Mouse (Mus musculus) CH12.LX (cell line): Measurements from ENCODE around the gene Cd59a. TPM values are rescaled to one million over a fixed set of nuclear protein-coding genes. Genes with fewer than 3 reads are reported as not detected.

Experiments used
- DNase-seq: peaks from one replicate; pipeline ENCODE4 v3.0.0-alpha.2; 2013; ENCODE audit errors: extremely low read depth
- H3K27ac ChIP-seq: 2 replicates; pipeline ENCODE4 v1.5.1; 2012; ENCODE audit warnings: low read depth, mild to moderate bottlenecking, control low read depth, moderate library complexity; ENCODE audit not compliant: insufficient read depth
- H3K27me3 ChIP-seq: replicated peaks from 2 replicates; pipeline ENCODE3; 2012; ENCODE audit warnings: inconsistent platforms
- H3K36me3 ChIP-seq, 2 experiments: replicated peaks in 1 of 2; 2 replicates each; pipeline versions ENCODE3 to v1.6.1; 2012; ENCODE audit warnings: inconsistent platforms in 1 of 2, low read length in 1 of 2, mild to moderate bottlenecking in 1 of 2, mixed read lengths in 1 of 2, moderate library complexity in 1 of 2; ENCODE audit not compliant: control insufficient read depth in 1 of 2, insufficient read depth in 1 of 2
- H3K4me1 ChIP-seq, 2 experiments: 2 replicates each; pipeline ENCODE4 v1.6.1; 2012; ENCODE audit warnings: inconsistent platforms in 1 of 2, moderate library complexity in 1 of 2; ENCODE audit not compliant: insufficient read depth in 2 of 2, control insufficient read depth in 1 of 2
- H3K4me2 ChIP-seq: 2 replicates; pipeline ENCODE4 v1.6.1; 2012; ENCODE audit warnings: low read depth, mild to moderate bottlenecking, control low read depth; ENCODE audit not compliant: poor library complexity, insufficient read depth, severe bottlenecking
- H3K4me3 ChIP-seq, 3 experiments: fragments of 150-350 bp in 1 of 3; sonication (generic) in 1 of 3; replicated peaks in 1 of 3; 2 replicates each; pipeline versions ENCODE3 to v1.5.1; 2011 to 2012; ENCODE audit warnings: low read depth in 2 of 3, low read length in 2 of 3, mild to moderate bottlenecking in 2 of 3, moderate library complexity in 2 of 3, control low read depth in 1 of 3, improper control_type of control experiment in 1 of 3, inconsistent platforms in 1 of 3, mixed read lengths in 1 of 3; ENCODE audit not compliant: poor library complexity in 1 of 3
- H3K79me2 ChIP-seq: replicated peaks from 2 replicates; pipeline ENCODE4 v1.6.1; 2012; ENCODE audit warnings: mild to moderate bottlenecking, moderate library complexity; ENCODE audit not compliant: control insufficient read depth, poor library complexity, insufficient read depth, severe bottlenecking; ENCODE audit errors: extremely low read depth
- H3K9ac ChIP-seq: 2 replicates; pipeline ENCODE4 v1.6.1; 2012; ENCODE audit warnings: low read depth, mild to moderate bottlenecking, control low read depth, moderate library complexity; ENCODE audit not compliant: insufficient read depth
- H3K9me3 ChIP-seq: replicated peaks from 2 replicates; pipeline ENCODE3; 2012; ENCODE audit warnings: low read length, inconsistent platforms, mixed read lengths
- BHLHE40 ChIP-seq: IDR thresholded peaks from 2 replicates; pipeline ENCODE4 v1.6.1; 2011; ENCODE audit warnings: mild to moderate bottlenecking, low read depth, low read length, improper control_type of control experiment
- CHD2 ChIP-seq: IDR thresholded peaks from 2 replicates; pipeline ENCODE4 v1.6.1; 2011; ENCODE audit warnings: low read length, improper control_type of control experiment
- CTCF ChIP-seq, 2 experiments: IDR thresholded peaks in 1 of 2; conservative IDR thresholded peaks in 1 of 2; 2 replicates each; pipeline ENCODE4 v1.5.1; 2011 to 2012; ENCODE audit warnings: low read depth in 2 of 2, low read length in 2 of 2, improper control_type of control experiment in 1 of 2, inconsistent platforms in 1 of 2, mild to moderate bottlenecking in 1 of 2, moderate library complexity in 1 of 2
- E2F4 ChIP-seq: IDR thresholded peaks from 2 replicates; pipeline ENCODE4 v1.6.1; 2011; ENCODE audit warnings: low read depth, low read length, improper control_type of control experiment; ENCODE audit not compliant: insufficient replicate concordance
- ELF1 ChIP-seq: IDR thresholded peaks from 2 replicates; pipeline ENCODE4 v1.6.1; 2014; ENCODE audit warnings: low read depth, mild to moderate bottlenecking, inconsistent platforms, low read length, improper control_type of control experiment
- EP300 ChIP-seq: IDR thresholded peaks from 2 replicates; pipeline ENCODE4 v1.6.1; 2011; ENCODE audit warnings: low read length, improper control_type of control experiment
- ETS1 ChIP-seq: conservative IDR thresholded peaks from 2 replicates; pipeline ENCODE4 v1.6.1; 2012; ENCODE audit warnings: low read depth, mild to moderate bottlenecking, inconsistent platforms, low read length, improper control_type of control experiment, moderate library complexity
- GABPA ChIP-seq: IDR thresholded peaks from 2 replicates; pipeline ENCODE4 v1.6.1; 2012; ENCODE audit warnings: low read depth, low read length, improper control_type of control experiment, inconsistent platforms; ENCODE audit not compliant: insufficient replicate concordance
- HCFC1 ChIP-seq: IDR thresholded peaks from 2 replicates; pipeline ENCODE4 v1.6.1; 2012; ENCODE audit warnings: low read depth, mild to moderate bottlenecking, inconsistent platforms, low read length, improper control_type of control experiment
- IRF4 ChIP-seq: IDR thresholded peaks from 2 replicates; pipeline ENCODE4 v1.6.1; 2014; ENCODE audit warnings: low read depth, mild to moderate bottlenecking, inconsistent platforms, low read length, improper control_type of control experiment
- KAT2A ChIP-seq: IDR thresholded peaks from 2 replicates; pipeline ENCODE4 v1.6.1; 2012; ENCODE audit warnings: low read length, improper control_type of control experiment, inconsistent platforms; ENCODE audit not compliant: insufficient replicate concordance
- MAX ChIP-seq: IDR thresholded peaks from 2 replicates; pipeline ENCODE4 v1.6.1; 2011; ENCODE audit warnings: low read length, improper control_type of control experiment
- MAZ ChIP-seq: IDR thresholded peaks from 2 replicates; pipeline ENCODE4 v1.6.1; 2012; ENCODE audit warnings: low read depth, mild to moderate bottlenecking, inconsistent platforms, low read length, improper control_type of control experiment, moderate library complexity
- MEF2A ChIP-seq: IDR thresholded peaks from 2 replicates; pipeline ENCODE4 v1.6.1; 2014; ENCODE audit warnings: low read depth, mild to moderate bottlenecking, inconsistent platforms, low read length, improper control_type of control experiment, borderline replicate concordance
- MXI1 ChIP-seq: IDR thresholded peaks from 2 replicates; pipeline ENCODE4 v1.6.1; 2011; ENCODE audit warnings: mild to moderate bottlenecking, low read depth, low read length, improper control_type of control experiment
- NRF1 ChIP-seq: IDR thresholded peaks from 2 replicates; pipeline ENCODE4 v1.6.1; 2014; ENCODE audit warnings: low read depth, mild to moderate bottlenecking, inconsistent platforms, low read length, improper control_type of control experiment, moderate library complexity
- PAX5 ChIP-seq: IDR thresholded peaks from 2 replicates; pipeline ENCODE4 v1.6.1; 2012; ENCODE audit warnings: low read length, inconsistent platforms, mixed read lengths
- POLR2A ChIP-seq: IDR thresholded peaks from 2 replicates; pipeline ENCODE4 v1.6.1; 2011; ENCODE audit warnings: low read depth, mild to moderate bottlenecking, improper control_type of control experiment, low read length
- POLR2AphosphoS2 ChIP-seq: IDR thresholded peaks from 2 replicates; pipeline ENCODE4 v1.6.1; 2011; ENCODE audit warnings: low read depth, low read length, improper control_type of control experiment
- RCOR1 ChIP-seq: conservative IDR thresholded peaks from 2 replicates; pipeline ENCODE4 v1.6.1; 2012; ENCODE audit warnings: low read depth, mild to moderate bottlenecking, inconsistent platforms, low read length, improper control_type of control experiment
- SIN3A ChIP-seq: IDR thresholded peaks from 2 replicates; pipeline ENCODE4 v1.6.1; 2012; ENCODE audit warnings: low read length, improper control_type of control experiment, inconsistent platforms
- SMC3 ChIP-seq: IDR thresholded peaks from 2 replicates; pipeline ENCODE4 v1.6.1; 2011; ENCODE audit warnings: low read depth, low read length, improper control_type of control experiment
- TCF12 ChIP-seq: IDR thresholded peaks from 2 replicates; pipeline ENCODE4 v1.6.1; 2014; ENCODE audit warnings: low read depth, mild to moderate bottlenecking, inconsistent platforms, low read length, improper control_type of control experiment
- USF1 ChIP-seq: IDR thresholded peaks from 2 replicates; pipeline ENCODE4 v1.6.1; 2014; ENCODE audit warnings: low read depth, mild to moderate bottlenecking, inconsistent platforms, low read length, improper control_type of control experiment
- USF2 ChIP-seq: conservative IDR thresholded peaks from 2 replicates; pipeline ENCODE4 v1.6.1; 2011; ENCODE audit warnings: low read depth, low read length, improper control_type of control experiment
- ZKSCAN1 ChIP-seq: IDR thresholded peaks from 2 replicates; pipeline ENCODE4 v1.6.1; 2012; ENCODE audit warnings: low read depth, inconsistent platforms, low read length, improper control_type of control experiment, borderline replicate concordance
- dilution Hi-C: fragments of 300-500 bp; cut with MboI; formaldehyde crosslinking; loops from 2 replicates; pipeline ENCODE4 v1.14.3; 2020; ENCODE audit warnings: low sequenced_read_pairs; ENCODE audit not compliant: extremely low pct_unique_long_range_greater_than_20kb, extremely low pct_ligation_motif_present
- in situ Hi-C: fragments of 300-500 bp; cut with MboI; formaldehyde crosslinking; loops from 3 replicates; pipeline ENCODE4 v1.14.3; 2019; ENCODE audit warnings: low sequenced_read_pairs, low pct_ligation_motif_present, low pct_unique_long_range_greater_than_20kb, mixed read lengths
- polyA plus RNA-seq: library from polyadenylated mRNA; unstranded; fragments of >175 nt; gene quantifications from 2 replicates; pipeline ENCODE4 v1.2.1, GENCODE M21; 2012; ENCODE audit warnings: low read depth; ENCODE audit not compliant: insufficient read length
- total RNA-seq, 2 experiments: library from RNA; depleted of rRNA; stranded (reverse); fragments of 300-350 nt in 1 of 2; fragments of >200 nt in 1 of 2; gene quantifications; 2 replicates each; pipeline ENCODE4 v1.2.3; 2012 to 2014

Cd59a gene
- total and polyA plus RNA-seq, 3 experiments: 4.5 to 6.6 (median 4.8) TPM

DNA sequence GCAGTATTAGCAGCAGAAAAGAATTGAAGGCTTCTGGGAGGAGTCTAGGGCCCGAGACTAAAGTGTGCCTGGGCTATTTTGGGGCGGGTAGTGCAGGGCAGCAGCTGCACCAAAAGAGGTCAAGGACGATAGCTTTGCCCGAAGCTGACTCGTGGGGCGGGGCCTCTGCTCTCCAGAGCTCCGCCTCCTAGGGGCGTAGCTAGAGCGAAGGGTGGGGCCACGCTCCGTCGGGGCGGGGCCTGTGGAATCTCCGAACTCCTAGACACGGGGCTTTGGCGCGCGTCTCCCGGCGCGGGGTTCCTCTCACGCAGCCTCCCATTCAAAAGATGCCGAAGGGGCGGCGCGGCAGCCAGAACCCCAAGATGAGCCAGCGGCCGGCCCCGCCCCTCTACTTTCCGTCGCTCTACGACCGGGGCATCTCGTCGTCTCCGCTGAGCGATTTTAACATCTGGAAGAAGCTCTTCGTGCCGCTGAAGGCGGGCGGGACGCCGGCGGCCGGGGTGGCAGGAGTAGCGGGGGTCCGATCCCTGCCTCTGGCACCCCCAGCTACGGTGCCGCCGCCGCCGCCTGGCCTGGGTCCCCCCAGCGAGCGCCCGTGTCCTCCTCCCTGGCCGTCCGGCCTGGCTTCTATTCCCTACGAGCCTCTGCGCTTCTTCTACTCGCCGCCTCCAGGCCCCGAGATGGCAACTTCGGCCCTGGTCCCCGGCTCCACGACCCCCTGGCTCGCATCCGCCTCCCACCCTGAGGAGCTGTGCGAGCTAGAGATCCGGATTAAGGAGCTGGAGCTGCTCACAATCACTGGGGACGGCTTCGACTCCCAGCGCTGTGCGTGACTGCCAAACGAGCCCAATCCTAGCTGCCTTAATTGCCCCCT, 27.1 kb downstream of the Cd59a start, which contains the start of gene A930018P22Rik:
Gene A930018P22Rik (plus strand): TSS at position 265 of the 874 bp plus-strand sequence.
- Histone ChIP-seq H3K4me1 (peaks cover 0 to 16% of the 10 kb centered on the region in 2 experiments; a peak in 2 of 4 replicates), H3K79me2 (no peaks in the 10 kb centered on the region), H3K27ac (no peak within 1 kb of the TSS), H3K27me3 (peaks cover 47% of the 10 kb centered on the region), H3K36me3 (no peaks in the 10 kb centered on the region), H3K9ac (no peak within 1 kb of the TSS; the same call in 1 of the 2 replicates), H3K9me3 (peaks cover 4% of the 10 kb centered on the region), H3K4me2 (peak within 1 kb of the TSS; percentile 82), H3K4me3 (peak within 1 kb of the TSS; percentile 35 to 60 (median 57))
- in situ Hi-C loops: loop anchor here (10.0 kb wide), 1 partner anchor 272 kb away; no protein-coding TSS in a partner anchor
- dilution Hi-C loops: no loop called here
- peak; percentile 75 for DNase-seq
- no peak for TF ChIP-seq E2F4
- TF ChIP-seq HCFC1: no peak
- no peak for TF ChIP-seq RCOR1
- TF ChIP-seq ELF1: no peak
- TF ChIP-seq BHLHE40: peak; percentile 78
- no peak for TF ChIP-seq POLR2A
- TF ChIP-seq PAX5: no peak
- no peak for TF ChIP-seq GABPA
- no peak for TF ChIP-seq IRF4
- TF ChIP-seq MEF2A: peak; percentile 82; the same call in 1 of the 2 replicates
- no peak for TF ChIP-seq SMC3
- no peak for TF ChIP-seq TCF12
- TF ChIP-seq MAZ: peak; percentile 60; the same call in 1 of the 2 replicates
- no peak for TF ChIP-seq USF1
- no peak; the same call in 1 of the 2 replicates for TF ChIP-seq NRF1
- no peak for TF ChIP-seq POLR2AphosphoS2
- TF ChIP-seq ETS1: no peak
- TF ChIP-seq USF2: no peak
- no peak for TF ChIP-seq CHD2
- no peak for TF ChIP-seq ZKSCAN1
- TF ChIP-seq EP300: no peak
- no peak for TF ChIP-seq KAT2A
- no peak for TF ChIP-seq CTCF (conservative IDR thresholded peaks at IDR 0.05 in 1 of 2, IDR thresholded peaks at IDR 0.05 in 1 of 2; ENCODE audit: low read depth in 2 of 2, low read length in 2 of 2)
- no peak for TF ChIP-seq MXI1
- no peak for TF ChIP-seq MAX
- TF ChIP-seq SIN3A: no peak
